Mouse (Mus musculus): ENCODE results near the gene Dph6.

DNA sequence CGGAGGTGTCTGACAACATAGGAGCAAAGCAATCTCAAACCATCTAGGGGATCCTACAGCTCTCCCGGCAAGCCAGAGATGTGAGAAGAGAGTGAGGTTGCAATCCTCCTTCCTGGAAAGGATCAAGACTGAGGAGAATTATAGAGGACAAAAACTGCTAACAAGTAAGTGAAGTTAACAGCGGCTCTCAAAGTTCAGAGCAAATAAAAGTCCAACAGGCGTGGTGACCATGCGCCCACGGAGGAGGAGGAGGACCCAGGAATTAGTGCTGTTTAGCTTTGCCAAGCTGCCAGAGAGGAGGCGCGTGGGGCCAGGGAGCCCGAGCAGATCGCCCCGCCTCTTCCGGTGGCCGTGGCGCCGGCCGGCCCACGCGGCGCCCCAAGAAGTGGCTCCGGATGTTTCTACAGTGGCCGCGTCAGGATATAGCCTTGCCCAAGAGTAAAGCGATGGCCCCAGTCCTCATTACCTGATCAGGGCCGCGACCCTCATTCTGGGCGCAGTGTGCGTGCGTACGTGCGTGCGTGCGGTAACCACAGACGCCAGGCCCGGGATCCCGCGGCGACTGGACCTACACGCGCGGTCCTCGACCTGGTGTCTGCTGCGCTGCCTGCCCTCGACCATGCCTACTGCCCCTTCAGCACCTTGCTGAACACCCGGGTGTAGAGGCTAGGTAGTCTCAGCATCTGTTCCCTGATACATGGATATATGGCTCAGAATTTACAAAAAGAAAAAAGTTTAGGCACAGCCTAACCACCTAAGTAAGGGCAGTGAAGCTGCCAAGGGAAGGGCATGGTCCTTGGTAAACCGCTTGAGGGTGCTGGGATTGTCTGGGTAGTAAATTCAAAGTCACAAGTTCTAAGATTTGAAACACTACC, at the start of gene Dph6:
- peak; percentile 47; the same call in 1 of the 2 replicates for TF ChIP-seq POLR2A (IDR thresholded peaks at IDR 0.05; ENCODE audit: borderline replicate concordance, insufficient read depth, low read length)
- TF ChIP-seq CTCF (IDR thresholded peaks at IDR 0.05; ENCODE audit: borderline replicate concordance, insufficient read depth, low read depth, low read length) = no peak

Data from cerebellum, adult 2 months (tissue).